Mouse (Mus musculus): ENCODE results near the gene Klhl33.
"Not testable (repeated sequence)": the region's sequence is repeated elsewhere in the genome, so short reads cannot be mapped to it uniquely, and the experiment has no call there.

Gene Klhl33

DNA sequence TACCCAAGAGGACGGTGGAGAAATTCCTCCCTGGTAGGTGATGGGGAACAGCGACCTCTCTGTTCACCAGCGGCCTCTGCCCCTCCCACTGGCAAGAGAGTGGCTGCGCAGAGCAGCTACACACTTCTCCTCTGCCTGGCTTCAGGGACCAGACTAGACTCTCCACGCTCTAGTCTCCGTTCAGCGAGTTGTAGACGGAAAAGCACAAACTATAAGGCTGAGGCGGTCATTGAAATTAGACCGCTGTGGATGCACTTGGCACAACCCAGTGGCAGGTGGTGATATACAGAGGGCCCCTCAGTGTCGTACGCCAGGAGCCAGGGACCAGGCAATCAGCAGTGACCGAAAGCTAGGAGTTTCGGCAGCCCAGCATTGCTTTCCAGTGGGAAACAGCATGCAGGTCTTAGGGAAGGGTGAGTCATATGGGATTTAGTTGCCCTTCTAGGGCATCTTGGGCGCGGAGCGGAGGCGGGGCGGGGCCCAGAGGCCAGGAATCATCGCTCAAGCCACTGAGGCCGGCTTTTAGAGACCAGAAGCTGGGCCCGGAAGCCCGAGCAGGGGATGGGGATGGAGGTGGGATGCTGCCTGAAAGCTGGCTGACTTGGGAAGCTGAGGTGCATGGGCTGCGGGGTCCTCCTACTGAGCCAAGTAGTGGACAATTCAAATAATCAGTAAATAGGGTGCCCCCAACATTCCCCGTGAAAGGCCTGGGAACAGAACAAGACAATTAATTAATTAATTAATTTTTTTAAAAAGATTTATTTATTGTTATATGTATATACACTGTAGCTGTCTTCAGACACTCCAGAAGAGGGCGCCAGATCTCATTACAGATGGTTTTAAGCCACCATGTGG, 6.9 kb upstream of the Klhl33 start:
- peak; percentile 69 to 81 for DNase-seq

DNA sequence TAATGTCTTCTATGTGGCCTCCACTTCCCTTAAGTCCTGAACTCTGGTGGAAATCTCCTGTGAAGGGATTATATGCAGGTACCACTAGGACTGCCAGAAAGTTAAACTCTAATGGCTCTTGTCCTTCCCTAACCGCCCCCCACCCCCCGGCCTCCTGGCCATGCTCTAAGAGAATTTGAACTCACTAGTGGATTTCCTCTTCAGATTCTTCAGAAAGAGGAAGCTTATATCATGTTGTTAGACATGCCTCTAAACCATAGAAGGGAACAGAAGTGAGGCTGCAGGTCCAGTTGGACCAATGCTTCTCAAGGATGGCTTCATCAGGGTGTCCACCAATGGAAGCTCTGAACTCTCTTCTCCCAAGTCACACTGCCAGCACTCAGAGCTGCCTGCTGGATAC, 685 bp upstream of the Klhl33 start:
- not testable (repeated sequence) for DNase-seq

- peak; percentile 73 to 80 for DNase-seq
Measured at GRCm38 (mm10) chr14:50896747-50897373, 447 bp downstream of the Klhl33 start.

DNA sequence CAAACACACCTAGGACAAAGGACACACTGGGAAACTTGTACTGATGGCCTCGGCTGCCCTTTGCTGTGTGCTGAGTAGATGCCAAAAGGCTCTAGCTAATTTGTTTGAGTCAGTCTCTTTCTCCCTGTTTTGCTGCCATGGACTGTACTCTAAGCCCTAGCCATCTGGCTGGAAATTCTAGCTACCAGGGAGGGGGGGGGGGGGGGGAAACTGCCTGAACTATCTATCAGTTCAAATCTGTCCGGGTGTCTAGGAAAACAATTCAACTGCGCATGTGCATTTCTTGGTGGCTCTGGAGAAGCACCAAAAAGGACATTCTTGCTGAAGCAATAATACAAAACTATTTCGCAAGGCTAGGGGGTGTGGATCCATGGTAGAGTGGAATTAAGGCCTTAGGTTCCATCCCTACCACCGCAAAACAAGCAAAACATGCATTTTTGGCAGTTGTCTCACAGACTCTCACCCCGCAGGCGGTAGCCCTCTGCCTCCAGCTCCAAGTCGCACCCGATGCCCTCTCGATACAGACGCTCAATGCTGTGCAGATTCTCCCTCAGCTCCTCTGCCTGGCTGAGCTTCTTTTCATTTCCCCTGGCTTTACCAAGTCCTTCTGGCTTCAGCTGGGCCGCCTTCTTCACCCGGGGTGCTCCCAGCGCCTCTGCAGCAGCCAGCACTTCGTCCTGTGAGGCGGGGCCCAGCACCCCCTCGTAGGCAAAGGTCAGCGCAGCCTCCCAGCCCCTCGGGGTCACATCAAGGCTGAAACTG, 1.1 kb downstream of the Klhl33 start:
- DNase-seq = peak; percentile 75 to 83

- peak; percentile 9 to 17 for DNase-seq
Measured at GRCm38 (mm10) chr14:50895407-50895806, 1.9 kb downstream of the Klhl33 start.

GRCm38 (mm10) chr14:50892541-50893459, 4.5 kb downstream of the Klhl33 start:
- peak; percentile 20 to 41 for DNase-seq

DNA sequence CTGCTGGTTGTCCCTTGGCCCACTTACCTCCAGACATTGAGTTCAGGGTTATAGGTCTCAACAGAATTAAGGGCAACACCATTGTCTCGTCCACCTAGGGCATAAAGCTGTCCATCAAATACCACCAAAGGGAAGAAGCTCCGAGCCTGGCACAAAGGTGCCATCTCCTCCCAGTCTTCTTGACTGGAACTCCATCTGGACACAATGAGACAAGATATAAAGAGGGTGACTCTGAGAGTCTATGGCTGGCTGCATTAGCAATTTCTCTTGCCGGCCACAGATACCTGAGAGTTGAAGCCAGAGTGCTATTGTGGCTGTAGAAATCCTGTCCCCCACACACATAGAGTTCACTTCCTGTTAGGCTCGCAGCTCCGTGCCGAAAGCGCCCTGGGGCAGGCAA, 5.2 kb downstream of the Klhl33 start:
- no peak for DNase-seq

DNA sequence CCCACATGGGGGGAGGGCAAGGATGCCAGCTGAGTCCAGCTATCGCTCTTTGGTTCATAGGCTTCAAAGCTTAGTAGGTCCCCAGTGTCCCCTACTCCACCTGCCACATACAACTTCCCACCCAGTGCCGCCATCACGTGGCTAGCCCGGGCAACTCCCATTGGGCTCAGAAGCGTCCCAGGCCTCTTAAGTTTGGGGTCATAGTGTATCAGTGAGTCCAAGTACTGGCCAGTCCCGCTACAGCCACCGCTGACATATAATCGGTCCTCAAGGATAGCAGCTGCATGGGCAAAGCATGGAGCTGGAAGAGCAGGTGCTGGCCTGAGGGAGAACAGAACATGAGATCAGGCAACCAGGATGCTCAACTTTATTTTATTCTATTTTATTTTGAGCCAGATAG, 5.7 kb downstream of the Klhl33 start:
- no peak for DNase-seq

GRCm38 (mm10) chr14:50876236-50876950, 20.9 kb downstream of the Klhl33 start:
- no peak for DNase-seq

- no peak for DNase-seq
Measured at GRCm38 (mm10) chr14:50875591-50876230, 21.6 kb downstream of the Klhl33 start.

GRCm38 (mm10) chr14:50875175-50875574, 22.1 kb downstream of the Klhl33 start:
- DNase-seq = no peak

GRCm38 (mm10) chr14:50871284-50871683, 26.0 kb downstream of the Klhl33 start:
- DNase-seq = no peak

GRCm38 (mm10) chr14:50870805-50871143, 26.5 kb downstream of the Klhl33 start:
- no peak for DNase-seq

DNA sequence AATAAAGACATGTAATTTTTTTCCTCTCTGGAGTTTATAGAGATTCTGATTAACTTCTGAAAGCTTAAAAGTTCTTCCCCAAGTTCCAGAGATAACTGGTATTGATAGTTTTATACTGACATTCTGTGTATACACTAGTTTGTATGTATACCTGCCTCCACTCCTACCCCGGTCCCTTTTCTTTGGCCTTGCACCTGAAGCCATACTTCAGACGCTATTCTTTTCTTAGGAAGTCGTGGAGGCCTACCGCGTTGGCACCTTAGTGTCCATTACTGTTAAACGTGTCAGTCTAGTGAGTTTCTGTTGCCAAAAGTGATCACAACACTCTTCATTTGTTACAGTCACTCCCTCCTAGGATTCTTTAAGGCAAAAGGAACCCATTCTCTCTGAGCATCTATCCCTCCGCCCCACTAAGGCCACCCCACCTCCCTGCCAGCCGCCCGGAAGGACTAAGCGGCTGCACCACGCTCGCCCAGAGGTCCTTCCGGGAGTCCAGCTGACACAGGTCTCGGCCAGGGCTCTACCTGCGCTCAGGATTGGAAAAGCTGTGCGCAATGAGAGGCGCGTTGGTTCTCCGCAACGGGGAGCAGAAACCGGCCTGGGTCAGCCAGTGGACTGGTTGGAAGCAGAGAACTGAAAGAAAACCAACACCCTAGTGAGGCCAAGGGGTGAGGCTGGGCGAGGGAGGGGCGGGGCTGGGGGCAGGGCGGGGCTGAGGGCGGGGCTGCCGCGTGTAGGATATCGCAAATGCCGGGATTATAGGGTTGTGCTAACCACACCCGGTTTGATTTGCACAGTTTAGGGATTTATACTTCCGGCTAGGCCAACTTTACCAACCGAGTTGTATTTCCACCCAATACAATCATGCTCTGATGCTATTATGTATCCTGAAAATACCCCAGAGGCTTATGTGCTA, 27.2 kb downstream of the Klhl33 start, which contains the start of gene Tep1:
Tep1 (minus strand) TSS at position 672 of the 916 bp plus-strand sequence.
- peak; percentile 85 for DNase-seq

DNA sequence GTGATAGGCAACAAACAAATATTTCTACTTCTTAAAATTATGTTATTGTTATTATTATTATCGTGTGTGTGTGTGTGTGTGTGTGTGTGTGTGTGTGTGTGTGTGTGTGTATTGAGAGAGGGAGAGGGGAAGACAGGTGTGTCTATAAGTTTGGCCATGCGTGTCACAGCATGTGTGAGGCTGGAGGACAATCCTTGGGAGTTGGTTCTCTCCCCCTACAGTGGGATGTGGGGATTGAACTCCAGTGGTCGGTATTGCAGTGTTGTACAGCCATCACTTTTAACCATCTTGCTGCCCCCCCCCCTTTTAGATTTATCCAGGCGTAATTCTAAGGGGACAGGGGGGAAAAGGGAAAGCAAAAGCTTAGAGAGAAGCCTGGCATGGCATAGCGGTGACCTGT, 28.7 kb downstream of the Klhl33 start:
- DNase-seq = no peak

DNA sequence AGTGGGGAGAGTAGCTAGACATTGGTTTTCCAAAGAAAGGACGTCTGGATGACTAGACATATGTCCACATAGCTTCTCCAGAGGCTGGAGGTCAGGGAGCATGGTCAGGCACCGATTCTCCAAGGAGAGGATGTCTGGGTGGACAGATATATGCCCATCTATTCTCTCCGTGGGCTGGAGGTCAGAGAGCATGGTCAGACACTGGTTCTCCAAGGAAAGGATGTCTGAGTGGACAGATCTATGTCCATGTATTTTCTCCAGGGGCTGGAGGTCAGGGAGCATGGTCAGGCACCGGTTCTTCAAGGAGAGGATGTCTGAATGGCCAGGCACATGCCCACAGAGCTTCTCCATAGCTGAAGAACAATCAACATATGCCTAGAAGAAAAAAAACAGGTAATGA, 29.1 kb downstream of the Klhl33 start:
- DNase-seq = no peak

- DNase-seq = no peak
Measured at GRCm38 (mm10) chr14:50866966-50867365, 30.3 kb downstream of the Klhl33 start.

DNA sequence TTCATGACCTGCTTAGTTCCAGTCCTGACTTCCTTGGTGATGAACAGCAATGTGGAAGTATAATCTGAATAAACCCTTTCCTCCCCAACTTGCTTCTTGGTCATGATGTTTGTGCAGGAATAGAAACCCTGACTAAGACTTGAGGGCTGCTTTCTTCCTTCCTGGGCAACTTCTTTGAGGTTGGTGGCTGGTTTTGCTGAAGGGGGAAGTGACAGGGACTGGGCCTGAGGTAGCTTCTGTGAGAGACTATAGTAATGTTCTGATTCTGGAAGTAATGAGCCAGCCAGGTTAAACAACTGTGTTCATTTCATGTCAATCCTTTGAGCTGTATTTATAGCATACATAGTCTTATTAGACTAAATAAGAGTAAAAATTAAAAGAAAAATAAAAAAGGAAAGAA, 32.3 kb downstream of the Klhl33 start:
- not testable (repeated sequence) for DNase-seq

DNA sequence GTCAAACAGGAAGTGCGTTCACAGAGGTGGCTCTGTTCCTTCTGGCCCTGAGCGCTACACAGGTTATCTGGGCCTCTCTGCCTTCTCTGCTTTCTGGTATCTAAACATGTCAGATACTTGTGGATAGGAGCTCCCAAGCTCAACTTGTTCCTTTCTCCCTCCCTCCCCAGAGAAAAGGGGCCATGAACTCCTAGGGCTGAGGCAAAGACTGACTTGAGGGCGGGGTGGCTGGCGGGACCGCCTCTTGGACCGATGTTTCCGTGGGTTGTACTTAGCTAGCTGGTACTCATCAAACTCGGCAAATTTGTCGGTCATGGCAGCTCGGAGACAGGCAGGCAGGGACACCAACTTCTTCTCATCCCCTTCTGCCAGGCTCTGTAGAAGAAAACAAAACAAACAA, 34.7 kb downstream of the Klhl33 start:
- no peak for DNase-seq

GRCm38 (mm10) chr14:50855788-50856187, 41.5 kb downstream of the Klhl33 start:
- DNase-seq = no peak
